In genomic region chr5:100476328-100476727, GRCm38 (mm10) we compare ENCODE assay signal across 17 mouse cellular contexts. TPM values are rescaled to one million over a fixed set of nuclear protein-coding genes. Genes with fewer than 3 reads are reported as not detected.
DNase-seq lines count a peak whose midpoint lies in the region; ATAC-seq and TF ChIP-seq lines count a peak whose summit lies in the region.
"Had no signal": no experiment of that assay in that cellular context is flagged by ENCODE, and none has a peak within 500 bp of the region (broad histone marks: within the 10 kb centered on the region; RNA-seq: fewer than 3 reads in every experiment).

No protein-coding gene starts in this region.

- TF ChIP-seq EP300 in liver, postnatal 0 days (IDR thresholded peaks at IDR 0.05; ENCODE audit: low read depth): no peak
- no peak for TF ChIP-seq EP300 in MEL (IDR thresholded peaks at IDR 0.05; ENCODE audit: low read depth in 1 of 2, low read length in 2 of 2)

- H3K9me3 ChIP-seq in liver, postnatal 0 days (ENCODE audit: low read length): no peaks in the 10 kb centered on the region
- no peaks in the 10 kb centered on the region for H3K9me3 ChIP-seq in liver, embryonic 12.5 days (replicated peaks)
- no peaks in the 10 kb centered on the region for H3K9me3 ChIP-seq in MEL (replicated peaks; ENCODE audit: insufficient read depth, low read length)
- H3K9me3 ChIP-seq in embryonic facial prominence, embryonic 10.5 days: no peaks in the 10 kb centered on the region
- H3K9me3 ChIP-seq: embryonic facial prominence, embryonic 15.5 days; heart, embryonic 15.5 days; limb, embryonic 15.5 days; stomach, embryonic 15.5 days had no signal

- peak; percentile 39 for TF ChIP-seq CTCF in liver, postnatal 0 days (IDR thresholded peaks at IDR 0.05; ENCODE audit: low read depth)
- peak in 2 of 3 experiments; percentile 16 to 21; a peak in 2 of 6 replicates for TF ChIP-seq CTCF in MEL (IDR thresholded peaks at IDR 0.05 in 2 of 3, conservative IDR thresholded peaks at IDR 0.05 in 1 of 3; ENCODE audit: control insufficient read depth in 1 of 3, insufficient read depth in 1 of 3, low read depth in 2 of 3, low read length in 3 of 3, poor library complexity in 1 of 3, severe bottlenecking in 1 of 3)

- peaks cover 38% of the 10 kb centered on the region for H3K36me3 ChIP-seq in liver, postnatal 0 days (replicated peaks; ENCODE audit: insufficient read depth, low read length)
- H3K36me3 ChIP-seq in liver, embryonic 12.5 days: peaks cover 84% of the 10 kb centered on the region
- H3K36me3 ChIP-seq in MEL (ENCODE audit: control insufficient read depth in 1 of 2, insufficient read depth in 2 of 2, low read length in 2 of 2): peaks cover 0 to 10% of the 10 kb centered on the region in 2 experiments
- H3K36me3 ChIP-seq in embryonic facial prominence, embryonic 10.5 days (replicated peaks): peaks cover 80% of the 10 kb centered on the region

- no peak; the same call in 1 of the 2 replicates for TF ChIP-seq RAD21 in MEL (IDR thresholded peaks at IDR 0.05; ENCODE audit: low read depth, low read length)

- H3K27ac ChIP-seq in liver, postnatal 0 days (ENCODE audit: low read depth): no peak overlapping the region
- H3K27ac ChIP-seq in liver, embryonic 12.5 days: no peak overlapping the region
- no peak overlapping the region for H3K27ac ChIP-seq in MEL (ENCODE audit: control insufficient read depth, low read depth, low read length)
- H3K27ac ChIP-seq in embryonic facial prominence, embryonic 10.5 days (replicated peaks): no peak overlapping the region
- H3K27ac ChIP-seq: embryonic facial prominence, embryonic 15.5 days; heart, embryonic 15.5 days; hindbrain, postnatal 0 days; limb, embryonic 15.5 days; stomach, embryonic 15.5 days had no signal

- no peak overlapping the region for H3K4me3 ChIP-seq in liver, postnatal 0 days (ENCODE audit: low read depth, low read length)
- no peak overlapping the region for H3K4me3 ChIP-seq in liver, embryonic 12.5 days
- H3K4me3 ChIP-seq in MEL (ENCODE audit: control insufficient read depth in 1 of 2, insufficient read depth in 1 of 2, low read depth in 2 of 2, low read length in 2 of 2): no peak overlapping the region
- H3K4me3 ChIP-seq in embryonic facial prominence, embryonic 10.5 days: no peak overlapping the region
- H3K4me3 ChIP-seq: embryonic facial prominence, embryonic 15.5 days; heart, embryonic 15.5 days; limb, embryonic 15.5 days; stomach, embryonic 15.5 days had no signal

- no peaks in the 10 kb centered on the region; the same call in 1 of the 2 replicates for H3K79me2 ChIP-seq in MEL (ENCODE audit: control insufficient read depth, insufficient read depth, low read length, poor library complexity)

- no peak for DNase-seq in liver, postnatal 0 days
- peak; percentile 37 for DNase-seq in CD4-positive helper T cell, adult 2 months (ENCODE audit: low read depth, low spot score)
- DNase-seq in MEL (ENCODE audit: low read depth, low spot score): no peak
- DNase-seq in adipocyte (ENCODE audit: low spot score): no peak
- DNase-seq in urinary bladder, adult 2 months (ENCODE audit: low spot score): no peak
- no peak for DNase-seq in embryonic facial prominence, embryonic 10.5 days (ENCODE audit: low spot score)
- DNase-seq: adrenal gland, adult 8-10 months; gastrocnemius, postnatal 14 days; kidney, postnatal 4 days had no signal

- ATAC-seq in liver, postnatal 0 days: no peak
- no peak for ATAC-seq in liver, embryonic 12.5 days
- ATAC-seq in megakaryocyte, adult 5-6 weeks (ENCODE audit: poor library complexity, severe bottlenecking): peak; percentile 43; the same call in 1 of the 2 replicates
- ATAC-seq: forebrain, embryonic 14.5 days; hindbrain, postnatal 0 days had no signal

- WGBS in liver, postnatal 0 days (ENCODE audit: insufficient replicate concordance): 54% methylated on average over 3 of the region's 3 CpGs
- 63% methylated on average over 3 of the region's 3 CpGs for WGBS in liver, embryonic 12.5 days (ENCODE audit: insufficient replicate concordance)
- 84% methylated on average over 3 of the region's 3 CpGs for WGBS in embryonic facial prominence, embryonic 10.5 days

- TF ChIP-seq POLR2A in MEL (IDR thresholded peaks at IDR 0.05; ENCODE audit: control insufficient read depth in 1 of 2, insufficient read depth in 1 of 2, low read depth in 1 of 2, low read length in 2 of 2, poor library complexity in 1 of 2): no peak

- H3K4me1 ChIP-seq in liver, postnatal 0 days (ENCODE audit: insufficient read depth): no peaks in the 10 kb centered on the region
- H3K4me1 ChIP-seq in liver, embryonic 12.5 days: no peaks in the 10 kb centered on the region
- H3K4me1 ChIP-seq in MEL (ENCODE audit: control insufficient read depth in 1 of 2, insufficient read depth in 2 of 2, low read length in 2 of 2): no peaks in the 10 kb centered on the region
- H3K4me1 ChIP-seq in embryonic facial prominence, embryonic 10.5 days: no peaks in the 10 kb centered on the region
- H3K4me1 ChIP-seq: embryonic facial prominence, embryonic 15.5 days; heart, embryonic 15.5 days; limb, embryonic 15.5 days; stomach, embryonic 15.5 days had no signal

- H3K9ac ChIP-seq in liver, postnatal 0 days (replicated peaks): no peak overlapping the region
- no peak overlapping the region for H3K9ac ChIP-seq in liver, embryonic 12.5 days
- H3K9ac ChIP-seq in MEL (ENCODE audit: control insufficient read depth, low read depth, low read length, poor library complexity, severe bottlenecking): no peak overlapping the region
- H3K9ac ChIP-seq: embryonic facial prominence, embryonic 15.5 days; heart, embryonic 15.5 days; limb, embryonic 15.5 days; stomach, embryonic 15.5 days had no signal

- no peaks in the 10 kb centered on the region for H3K27me3 ChIP-seq in liver, postnatal 0 days (ENCODE audit: insufficient read depth, low read length)
- no peaks in the 10 kb centered on the region for H3K27me3 ChIP-seq in liver, embryonic 12.5 days (replicated peaks)
- H3K27me3 ChIP-seq in MEL (ENCODE audit: control insufficient read depth in 1 of 2, insufficient read depth in 2 of 2, low read length in 2 of 2): no peaks in the 10 kb centered on the region
- no peaks in the 10 kb centered on the region for H3K27me3 ChIP-seq in embryonic facial prominence, embryonic 10.5 days (replicated peaks; ENCODE audit: low read depth, poor library complexity, severe bottlenecking)
- H3K27me3 ChIP-seq: embryonic facial prominence, embryonic 15.5 days; heart, embryonic 15.5 days; limb, embryonic 15.5 days; stomach, embryonic 15.5 days had no signal

- no peak overlapping the region for H3K4me2 ChIP-seq in liver, postnatal 0 days (ENCODE audit: low read depth, low read length)
- no peak overlapping the region for H3K4me2 ChIP-seq in liver, embryonic 12.5 days
- H3K4me2 ChIP-seq: embryonic facial prominence, embryonic 15.5 days; heart, embryonic 15.5 days; limb, embryonic 15.5 days; stomach, embryonic 15.5 days had no signal

TF ChIP-seq in MEL, 35 proteins besides CTCF, POLR2A, EP300 and RAD21:
- TF ChIP-seq MYC (IDR thresholded peaks at IDR 0.05; ENCODE audit: low read depth, low read length) (no peak), TBP (IDR thresholded peaks at IDR 0.05; ENCODE audit: low read depth, low read length) (no peak), E2F4 (IDR thresholded peaks at IDR 0.05; ENCODE audit: borderline replicate concordance, low read depth, low read length) (no peak), TAL1 (IDR thresholded peaks at IDR 0.05; ENCODE audit: low read length) (no peak), POLR2AphosphoS2 (IDR thresholded peaks at IDR 0.05; ENCODE audit: low read length) (no peak), MAX (IDR thresholded peaks at IDR 0.05; ENCODE audit: low read length) (no peak), JUND (IDR thresholded peaks at IDR 0.05; ENCODE audit: low read depth, low read length) (no peak), BHLHE40 (IDR thresholded peaks at IDR 0.05; ENCODE audit: borderline replicate concordance, low read depth, low read length) (no peak), ZNF384 (IDR thresholded peaks at IDR 0.05; ENCODE audit: low read depth, low read length) (no peak), MXI1 (IDR thresholded peaks at IDR 0.05; ENCODE audit: low read depth, low read length) (no peak), UBTF (IDR thresholded peaks at IDR 0.05; ENCODE audit: borderline replicate concordance, insufficient read depth, low read depth, low read length) (no peak), ZC3H11A (IDR thresholded peaks at IDR 0.05; ENCODE audit: low read depth, low read length) (no peak), ZKSCAN1 (IDR thresholded peaks at IDR 0.05; ENCODE audit: low read depth, low read length) (no peak), NELFE (IDR thresholded peaks at IDR 0.05; ENCODE audit: low read depth, low read length) (no peak), GATA1 (IDR thresholded peaks at IDR 0.05; ENCODE audit: low read depth, low read length) (no peak)

RNA-seq across cellular contexts. Expression of gene Lin54, which starts 24.1 kb away (rescaled TPM):
- polyA plus RNA-seq in liver, postnatal 0 days (2015; fragmentation: Nextera tagmentation; extraction: Ambion mirVana): 4.2 and 4.7 TPM in 2 replicates
- 15.0 and 16.5 TPM in 2 replicates for polyA plus RNA-seq in liver, embryonic 12.5 days (2016; fragmentation: Nextera tagmentation; extraction: Ambion mirVana)
- 14.1 and 14.4 TPM in 2 replicates for total RNA-seq in MEL (2012; rRNA removed)
- polyA plus RNA-seq in MEL (2012; ENCODE audit: insufficient read depth in 1 of 2, insufficient read length in 2 of 2, low read depth in 1 of 2, low replicate concordance in 2 of 2, missing spikeins in 1 of 2): 10 to 100 TPM in 1 of 2 experiments, not detected in 1; 16.0 TPM
- 36.7 and 39.9 TPM in 2 replicates for total RNA-seq in megakaryocyte, adult 5-6 weeks (2015)
- total RNA-seq in megakaryocyte, adult 5-6 weeks (2017): 42.2 and 45.1 TPM in 2 replicates
- 6.2 and 6.6 TPM in 2 replicates for polyA plus RNA-seq in urinary bladder, adult 2 months (2012; rRNA removed)
- polyA plus RNA-seq in embryonic facial prominence, embryonic 10.5 days (2016; fragmentation: Nextera tagmentation; extraction: Ambion mirVana): 14.2 and 15.4 TPM in 2 replicates

RNA-seq across cellular contexts. Expression of gene Cops4, which starts 41.8 kb away (rescaled TPM):
- 48.5 and 50.1 TPM in 2 replicates for polyA plus RNA-seq in liver, postnatal 0 days (2015; fragmentation: Nextera tagmentation; extraction: Ambion mirVana)
- polyA plus RNA-seq in liver, embryonic 12.5 days (2016; fragmentation: Nextera tagmentation; extraction: Ambion mirVana): 108 and 114 TPM in 2 replicates
- 142 and 143 TPM in 2 replicates for total RNA-seq in MEL (2012; rRNA removed)
- 100 to 1,000 TPM; 112 to 626 TPM for polyA plus RNA-seq in MEL (2012; ENCODE audit: insufficient read depth in 1 of 2, insufficient read length in 2 of 2, low read depth in 1 of 2, low replicate concordance in 2 of 2, missing spikeins in 1 of 2)
- total RNA-seq in megakaryocyte, adult 5-6 weeks (2015): 45.6 and 56.6 TPM in 2 replicates
- total RNA-seq in megakaryocyte, adult 5-6 weeks (2017): 81.4 and 81.5 TPM in 2 replicates
- 66.8 and 69.9 TPM in 2 replicates for polyA plus RNA-seq in urinary bladder, adult 2 months (2012; rRNA removed)
- 236 and 237 TPM in 2 replicates for polyA plus RNA-seq in embryonic facial prominence, embryonic 10.5 days (2016; fragmentation: Nextera tagmentation; extraction: Ambion mirVana)
